Mouse (Mus musculus): Measurements from ENCODE around the gene Itpkc. TPM values are rescaled to one million over a fixed set of nuclear protein-coding genes. Genes with fewer than 3 reads are reported as not detected.

Gene Itpkc
- polyA plus RNA-seq, 1 experiment from 2014 or later = 8.8 TPM

- Histone ChIP-seq H3K4me2 (replicated peaks) (peak overlapping the region; percentile 79), H3K27ac (peak overlapping the region; percentile 40; the same call in 1 of the 2 replicates), H3K36me3 (0 out of 2 replicates have a peak, but pooled peaks cover 2% of the 10 kb centered on the region), H3K9me3 (no peaks in the 10 kb centered on the region), H3K27me3 (replicated peaks) (no peaks in the 10 kb centered on the region), H3K9ac (peak overlapping the region; percentile 59), H3K4me1 (replicated peaks) (peaks cover 21% of the 10 kb centered on the region), H3K4me3 (replicated peaks) (peak overlapping the region; percentile 66)
- WGBS = 5% methylated on average over 5 of the region's 6 CpGs
- ATAC-seq = peak; percentile 28; the same call in 1 of the 2 replicates
Observed at GRCm38 (mm10) chr7:27233300-27233699, 4.8 kb upstream of the Itpkc start.

- peak within 1 kb of the TSS; percentile 66 for H3K4me3 ChIP-seq (replicated peaks)
- H3K4me1 ChIP-seq (replicated peaks) = peaks cover 21% of the 10 kb centered on the region
- no peaks in the 10 kb centered on the region for H3K27me3 ChIP-seq (replicated peaks)
- H3K4me2 ChIP-seq (replicated peaks) = peak within 1 kb of the TSS; percentile 79
- ATAC-seq = peak; percentile 91
- 0 out of 2 replicates have a peak, but pooled peaks cover 2% of the 10 kb centered on the region for H3K36me3 ChIP-seq
- WGBS = 0% methylated on average over 25 of the region's 25 CpGs
- H3K27ac ChIP-seq = peak within 1 kb of the TSS; percentile 56
- H3K9me3 ChIP-seq = no peaks in the 10 kb centered on the region
- peak within 1 kb of the TSS; percentile 59 for H3K9ac ChIP-seq
Observed at GRCm38 (mm10) chr7:27232781-27233281, 4.4 kb upstream of the Itpkc start, which contains the start of gene Coq8b. Gene Coq8b (plus strand): TSS chr7:27233023.

GRCm38 (mm10) chr7:27231693-27232331 lies 3.4 kb upstream of the Itpkc start:
- WGBS = 54% methylated on average over 7 of the region's 7 CpGs
- Histone ChIP-seq H3K9me3 (no peaks in the 10 kb centered on the region), H3K4me3 (replicated peaks) (no peak overlapping the region), H3K36me3 (no peaks in the 10 kb centered on the region), H3K27me3 (replicated peaks) (no peaks in the 10 kb centered on the region), H3K4me2 (replicated peaks) (peak overlapping the region; percentile 79), H3K4me1 (replicated peaks) (peaks cover 28% of the 10 kb centered on the region), H3K27ac (peak overlapping the region; percentile 56), H3K9ac (no peak overlapping the region)
- ATAC-seq = no peak

- Histone ChIP-seq H3K27ac (no peak overlapping the region), H3K9ac (no peak overlapping the region), H3K4me3 (replicated peaks) (no peak overlapping the region), H3K27me3 (replicated peaks) (no peaks in the 10 kb centered on the region), H3K9me3 (no peaks in the 10 kb centered on the region), H3K4me2 (replicated peaks) (no peak overlapping the region), H3K36me3 (no peaks in the 10 kb centered on the region), H3K4me1 (replicated peaks) (peaks cover 38% of the 10 kb centered on the region)
- ATAC-seq = no peak
- 79% methylated on average over 4 of the region's 4 CpGs for WGBS
Observed at GRCm38 (mm10) chr7:27230781-27231180, 2.3 kb upstream of the Itpkc start.

- H3K4me1 ChIP-seq (replicated peaks) = peaks cover 52% of the 10 kb centered on the region
Observed at GRCm38 (mm10) chr7:27228865-27229264, 404 bp upstream of the Itpkc start.

GRCm38 (mm10) chr7:27227676-27228075 lies 785 bp downstream of the Itpkc start:
- peak overlapping the region; percentile 78 for H3K4me2 ChIP-seq (replicated peaks)
- H3K4me1 ChIP-seq (replicated peaks) = peaks cover 54% of the 10 kb centered on the region
- WGBS = 2% methylated on average over 10 of the region's 10 CpGs
- peak overlapping the region; percentile 95 for H3K4me3 ChIP-seq (replicated peaks)
- peak overlapping the region; percentile 85 for H3K9ac ChIP-seq
- peak overlapping the region; percentile 90 for H3K27ac ChIP-seq
- H3K36me3 ChIP-seq = no peaks in the 10 kb centered on the region
- H3K27me3 ChIP-seq (replicated peaks) = no peaks in the 10 kb centered on the region
- H3K9me3 ChIP-seq = no peaks in the 10 kb centered on the region
- no peak for ATAC-seq

More at GRCm38 (mm10) chr7:27228865-27229264, 404 bp upstream of the Itpkc start:
- Histone ChIP-seq H3K9ac (peak overlapping the region; percentile 85), H3K27me3 (replicated peaks) (no peaks in the 10 kb centered on the region), H3K27ac (peak overlapping the region; percentile 86), H3K4me3 (replicated peaks) (peak overlapping the region; percentile 95), H3K9me3 (no peaks in the 10 kb centered on the region), H3K36me3 (no peaks in the 10 kb centered on the region), H3K4me2 (replicated peaks) (peak overlapping the region; percentile 78)
- WGBS = 16% methylated on average over 6 of the region's 6 CpGs
- no peak for ATAC-seq

GRCm38 (mm10) chr7:27227276-27227675 lies 1.2 kb downstream of the Itpkc start:
- Histone ChIP-seq H3K36me3 (no peaks in the 10 kb centered on the region), H3K9ac (peak overlapping the region; percentile 85), H3K27ac (0 out of 2 replicates have a peak overlapping the region, but pooled peaks have one; percentile 90), H3K9me3 (no peaks in the 10 kb centered on the region), H3K27me3 (replicated peaks) (no peaks in the 10 kb centered on the region), H3K4me3 (replicated peaks) (peak overlapping the region; percentile 95), H3K4me1 (replicated peaks) (peaks cover 54% of the 10 kb centered on the region), H3K4me2 (replicated peaks) (peak overlapping the region; percentile 78)
- ATAC-seq = no peak
- WGBS = 23% methylated on average over 9 of the region's 9 CpGs

GRCm38 (mm10) chr7:27224877-27225575 lies 3.4 kb downstream of the Itpkc start:
- H3K36me3 ChIP-seq = 0 out of 2 replicates have a peak, but pooled peaks cover 5% of the 10 kb centered on the region
- peak overlapping the region; percentile 95 for H3K4me3 ChIP-seq (replicated peaks)
- peak; percentile 84 for ATAC-seq
- no peaks in the 10 kb centered on the region for H3K9me3 ChIP-seq
- peak overlapping the region; percentile 78 for H3K4me2 ChIP-seq (replicated peaks)
- peak overlapping the region; percentile 36 for H3K9ac ChIP-seq
- H3K4me1 ChIP-seq (replicated peaks) = peaks cover 47% of the 10 kb centered on the region
- H3K27ac ChIP-seq = peak overlapping the region; percentile 83
- WGBS = 52% methylated on average over 11 of the region's 11 CpGs
- H3K27me3 ChIP-seq (replicated peaks) = no peaks in the 10 kb centered on the region

GRCm38 (mm10) chr7:27222538-27222937 lies 5.9 kb downstream of the Itpkc start:
- Histone ChIP-seq H3K27ac (no peak overlapping the region), H3K36me3 (peaks cover 17% of the 10 kb centered on the region), H3K27me3 (replicated peaks) (no peaks in the 10 kb centered on the region), H3K4me2 (replicated peaks) (no peak overlapping the region), H3K4me1 (replicated peaks) (peaks cover 42% of the 10 kb centered on the region), H3K9ac (no peak overlapping the region), H3K9me3 (no peaks in the 10 kb centered on the region), H3K4me3 (replicated peaks) (no peak overlapping the region)
- no peak for ATAC-seq
- 48% methylated on average over 1 of the region's 1 CpGs for WGBS

- Histone ChIP-seq H3K4me1 (replicated peaks) (peaks cover 37% of the 10 kb centered on the region), H3K27me3 (replicated peaks) (no peaks in the 10 kb centered on the region), H3K9me3 (no peaks in the 10 kb centered on the region), H3K27ac (no peak overlapping the region), H3K36me3 (peaks cover 22% of the 10 kb centered on the region), H3K4me2 (replicated peaks) (no peak overlapping the region), H3K4me3 (replicated peaks) (no peak overlapping the region), H3K9ac (no peak overlapping the region)
- no peak for ATAC-seq
- WGBS = 70% methylated on average over 6 of the region's 6 CpGs
Observed at GRCm38 (mm10) chr7:27221939-27222338, 6.5 kb downstream of the Itpkc start.

- WGBS = 76% methylated on average over 11 of the region's 11 CpGs
- peaks cover 24% of the 10 kb centered on the region for H3K36me3 ChIP-seq
- no peak for ATAC-seq
Observed at GRCm38 (mm10) chr7:27219937-27220336, 8.5 kb downstream of the Itpkc start.

GRCm38 (mm10) chr7:27218586-27218985 lies 9.9 kb downstream of the Itpkc start:
- Histone ChIP-seq H3K9ac (no peak overlapping the region), H3K27ac (no peak overlapping the region), H3K27me3 (replicated peaks) (no peaks in the 10 kb centered on the region), H3K4me2 (replicated peaks) (no peak overlapping the region), H3K4me3 (replicated peaks) (no peak overlapping the region), H3K9me3 (no peaks in the 10 kb centered on the region), H3K4me1 (replicated peaks) (peaks cover 5% of the 10 kb centered on the region; the same call in 1 of the 2 replicates), H3K36me3 (peaks cover 28% of the 10 kb centered on the region)
- WGBS = 83% methylated on average over 7 of the region's 7 CpGs
- ATAC-seq = no peak

More at GRCm38 (mm10) chr7:27219937-27220336, 8.5 kb downstream of the Itpkc start:
- H3K9ac ChIP-seq = no peak overlapping the region
- H3K9me3 ChIP-seq = no peaks in the 10 kb centered on the region
- H3K27me3 ChIP-seq (replicated peaks) = no peaks in the 10 kb centered on the region
- H3K4me1 ChIP-seq (replicated peaks) = peaks cover 18% of the 10 kb centered on the region
- no peak overlapping the region for H3K4me3 ChIP-seq (replicated peaks)
- H3K27ac ChIP-seq = no peak overlapping the region
- H3K4me2 ChIP-seq (replicated peaks) = no peak overlapping the region

Measured in intestine, embryonic 15.5 days (tissue).